Mouse (Mus musculus) midbrain, embryonic 16.5 days (tissue): Measurements from ENCODE around the gene Trpm6. TPM values are rescaled to one million over a fixed set of nuclear protein-coding genes. Genes with fewer than 3 reads are reported as not detected.

ENCODE experiments used
- ATAC-seq: fragments of 200-750 bp; cut with Nextera tagmentation; 2 replicates; pipeline ENCODE4 v1.8.0; 2017; ENCODE audit warnings: moderate TSS enrichment
- H3K27ac ChIP-seq: fragments of 300-500 bp; sonication (generic); 2 replicates; pipeline ENCODE4 v1.5.1; 2014; ENCODE audit warnings: mild to moderate bottlenecking, low read length, mixed read lengths
- H3K27me3 ChIP-seq: fragments of 300-500 bp; sonication (generic); 2 replicates; pipeline ENCODE4 v1.6.1; 2014; ENCODE audit warnings: low read depth, low read length, mixed read lengths; ENCODE audit not compliant: control insufficient read depth, insufficient read depth
- H3K36me3 ChIP-seq: fragments of 300-500 bp; sonication (generic); 2 replicates; pipeline ENCODE4 v1.6.1; 2014; ENCODE audit warnings: mild to moderate bottlenecking, low read length, moderate library complexity, mixed read lengths; ENCODE audit not compliant: control insufficient read depth, insufficient read depth
- H3K4me1 ChIP-seq: fragments of 300-500 bp; sonication (generic); 2 replicates; pipeline ENCODE4 v1.6.1; 2014; ENCODE audit warnings: mild to moderate bottlenecking, low read length, mixed read lengths; ENCODE audit not compliant: control insufficient read depth, insufficient read depth
- H3K4me2 ChIP-seq: fragments of 300-500 bp; sonication (generic); 2 replicates; pipeline ENCODE4 v1.6.1; 2014; ENCODE audit warnings: mild to moderate bottlenecking, low read length, mixed read lengths
- H3K4me3 ChIP-seq: fragments of 300-500 bp; sonication (generic); 2 replicates; pipeline ENCODE4 v1.5.1; 2014; ENCODE audit warnings: low read depth, mild to moderate bottlenecking, low read length, moderate library complexity, mixed read lengths
- H3K9ac ChIP-seq: fragments of 300-500 bp; sonication (generic); 2 replicates; pipeline ENCODE4 v1.6.1; 2014; ENCODE audit warnings: low read depth, low read length, mixed read lengths
- H3K9me3 ChIP-seq: fragments of 300-500 bp; sonication (generic); replicated peaks from 2 replicates; pipeline ENCODE4 v1.6.1; 2014; ENCODE audit warnings: mild to moderate bottlenecking, low read length, mixed read lengths; ENCODE audit not compliant: control insufficient read depth, poor library complexity, severe bottlenecking
- WGBS: fragments of 180-500 bp; shearing (Covaris S2); extraction: QIAGEN DNeasy Blood & Tissue Kit; methylation state at CpG from one replicate; pipeline ENCODE4 v1.1.7; 2014; 5-methylcytosine and 5-hydroxymethylcytosine counted together
- polyA plus RNA-seq: library from polyadenylated mRNA; unstranded; fragments of >200 nt; fragmentation: Nextera tagmentation; extraction: Ambion mirVana; gene quantifications from 2 replicates; pipeline ENCODE4 v1.2.1, GENCODE M21; 2015

Trpm6 gene
- polyA plus RNA-seq, 1 experiment from 2014 or later, result 0.48 TPM

DNA sequence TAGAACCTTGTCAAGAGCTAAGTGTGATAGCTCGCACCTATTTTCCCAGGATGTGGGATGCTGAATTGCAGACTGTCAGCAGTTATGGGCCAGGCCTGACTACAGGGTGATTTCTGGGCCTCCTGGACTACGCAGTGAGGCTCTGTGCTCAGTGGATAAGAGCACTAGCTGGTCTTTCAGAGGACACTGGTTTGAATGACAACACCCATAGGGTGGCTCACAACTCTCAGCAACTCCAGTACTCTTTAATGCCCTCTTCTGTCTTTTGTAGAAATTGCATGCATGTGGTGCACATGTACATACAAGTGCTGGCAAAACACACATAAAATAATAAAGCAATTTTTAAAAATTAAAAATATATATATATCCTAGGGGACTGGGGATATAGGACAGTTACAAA lies 24.6 kb upstream of the Trpm6 start:
- Histone ChIP-seq H3K9me3 (no peaks in the 10 kb centered on the region), H3K27ac (no peak overlapping the region), H3K4me1 (no peaks in the 10 kb centered on the region), H3K27me3 (no peaks in the 10 kb centered on the region), H3K4me3 (no peak overlapping the region), H3K4me2 (no peak overlapping the region), H3K36me3 (no peaks in the 10 kb centered on the region), H3K9ac (no peak overlapping the region)
- WGBS, result 86% methylated on average over 2 of the region's 2 CpGs
- ATAC-seq, result no peak

DNA sequence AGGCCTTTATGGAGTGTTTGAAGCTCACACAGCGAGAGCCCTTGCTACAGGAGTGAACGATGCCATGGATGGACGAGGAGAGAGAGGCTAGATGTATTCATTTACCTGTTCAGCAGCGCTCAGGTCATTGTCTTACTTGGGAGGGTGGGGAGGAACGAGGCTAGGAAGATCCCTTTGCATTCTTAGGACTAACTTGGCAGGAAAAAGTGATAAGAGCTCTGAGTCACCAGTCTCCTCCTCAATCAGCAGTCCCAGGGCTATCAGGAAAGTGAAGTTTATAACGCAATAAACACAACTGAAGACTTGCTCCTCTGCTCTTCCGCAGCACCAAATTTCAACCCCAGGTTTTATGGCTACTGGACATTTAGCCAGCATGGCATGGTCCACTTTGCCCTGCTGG lies 19.5 kb upstream of the Trpm6 start:
- no peak overlapping the region for H3K27ac ChIP-seq
- 82% methylated on average over 7 of the region's 7 CpGs for WGBS
- no peak for ATAC-seq
- H3K9ac ChIP-seq, result no peak overlapping the region
- H3K27me3 ChIP-seq, result no peaks in the 10 kb centered on the region
- no peaks in the 10 kb centered on the region for H3K36me3 ChIP-seq
- H3K4me1 ChIP-seq, result no peaks in the 10 kb centered on the region
- no peak overlapping the region for H3K4me3 ChIP-seq
- no peak overlapping the region for H3K4me2 ChIP-seq
- H3K9me3 ChIP-seq, result no peaks in the 10 kb centered on the region

DNA sequence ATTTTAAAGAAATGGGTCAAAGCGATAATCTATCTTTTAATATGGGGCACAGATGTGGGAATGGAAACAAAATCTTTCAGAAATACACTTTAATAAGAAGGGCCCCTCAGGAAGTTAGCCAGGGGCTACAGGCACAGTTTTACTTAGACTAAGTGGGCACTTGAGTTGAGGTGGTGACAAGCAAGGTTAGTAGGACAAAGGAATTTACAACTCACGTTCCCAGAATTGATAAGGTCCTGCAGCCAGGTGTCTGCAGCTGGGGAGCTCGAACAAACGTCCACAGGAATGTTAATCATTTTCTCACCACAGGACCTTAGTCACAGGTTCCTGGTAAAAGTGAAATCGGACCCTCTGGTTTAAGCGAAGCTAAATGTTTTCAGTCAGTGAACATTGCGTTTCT lies 18.7 kb upstream of the Trpm6 start:
- no peak for ATAC-seq
- no peak overlapping the region for H3K4me3 ChIP-seq
- 64% methylated on average over 7 of the region's 7 CpGs for WGBS

DNA sequence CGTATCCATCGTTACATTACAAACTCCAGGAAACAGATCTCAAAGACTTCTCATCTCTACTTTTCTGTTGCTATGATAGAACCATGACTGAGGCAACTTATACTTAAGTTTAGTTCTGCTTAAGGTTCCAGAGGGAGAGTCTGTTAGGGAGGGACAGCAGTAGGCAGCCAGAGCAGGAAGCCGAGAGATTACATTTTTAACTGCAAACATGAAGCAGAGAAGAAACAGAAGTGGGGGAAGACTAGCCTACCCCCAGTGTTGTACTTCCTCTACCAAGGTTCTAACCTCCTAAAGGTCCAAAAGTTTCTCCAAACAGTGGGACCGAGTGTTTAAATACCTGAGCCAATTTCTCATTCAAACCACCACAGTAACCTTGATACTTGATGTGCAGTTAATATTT lies 13.9 kb upstream of the Trpm6 start:
- no peaks in the 10 kb centered on the region for H3K4me1 ChIP-seq
- ATAC-seq, result no peak
- no peak overlapping the region for H3K27ac ChIP-seq
- H3K4me3 ChIP-seq, result no peak overlapping the region
- H3K27me3 ChIP-seq, result no peaks in the 10 kb centered on the region
- H3K9ac ChIP-seq, result no peak overlapping the region
- H3K4me2 ChIP-seq, result no peak overlapping the region
- 96% methylated on average over 4 of the region's 4 CpGs for WGBS
- H3K36me3 ChIP-seq, result no peaks in the 10 kb centered on the region
- H3K9me3 ChIP-seq, result no peaks in the 10 kb centered on the region

More for the DNA sequence above, 18.7 kb upstream of the Trpm6 start:
- no peak overlapping the region for H3K4me2 ChIP-seq
- H3K4me1 ChIP-seq, result no peaks in the 10 kb centered on the region
- no peaks in the 10 kb centered on the region for H3K9me3 ChIP-seq
- no peaks in the 10 kb centered on the region for H3K27me3 ChIP-seq
- H3K27ac ChIP-seq, result no peak overlapping the region
- H3K36me3 ChIP-seq, result no peaks in the 10 kb centered on the region
- H3K9ac ChIP-seq, result no peak overlapping the region

DNA sequence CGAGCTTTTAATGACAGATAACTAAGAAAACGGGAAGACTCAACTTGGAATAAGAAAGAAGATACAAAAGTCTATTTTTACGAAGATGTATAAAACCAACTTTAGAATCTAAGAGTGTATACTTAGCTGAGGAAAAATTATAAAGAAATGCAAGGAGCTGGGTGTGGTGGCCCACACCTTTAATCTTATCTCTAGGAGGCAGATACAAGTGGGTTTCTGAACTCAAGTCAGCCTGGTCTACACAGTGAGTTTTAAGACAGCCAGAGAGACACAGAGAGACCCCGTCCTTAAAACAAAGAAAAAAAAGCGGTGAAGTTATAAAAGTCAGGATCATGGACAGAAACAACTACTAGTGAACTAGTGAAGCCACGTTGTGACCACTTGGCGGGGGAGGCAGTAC lies 10.6 kb upstream of the Trpm6 start:
- no peaks in the 10 kb centered on the region for H3K27me3 ChIP-seq
- no peak for ATAC-seq
- H3K9ac ChIP-seq, result no peak overlapping the region
- no peaks in the 10 kb centered on the region for H3K9me3 ChIP-seq
- H3K4me3 ChIP-seq, result no peak overlapping the region
- no peak overlapping the region for H3K4me2 ChIP-seq
- H3K27ac ChIP-seq, result no peak overlapping the region
- H3K4me1 ChIP-seq, result no peaks in the 10 kb centered on the region
- 86% methylated on average over 7 of the region's 7 CpGs for WGBS
- no peaks in the 10 kb centered on the region for H3K36me3 ChIP-seq

DNA sequence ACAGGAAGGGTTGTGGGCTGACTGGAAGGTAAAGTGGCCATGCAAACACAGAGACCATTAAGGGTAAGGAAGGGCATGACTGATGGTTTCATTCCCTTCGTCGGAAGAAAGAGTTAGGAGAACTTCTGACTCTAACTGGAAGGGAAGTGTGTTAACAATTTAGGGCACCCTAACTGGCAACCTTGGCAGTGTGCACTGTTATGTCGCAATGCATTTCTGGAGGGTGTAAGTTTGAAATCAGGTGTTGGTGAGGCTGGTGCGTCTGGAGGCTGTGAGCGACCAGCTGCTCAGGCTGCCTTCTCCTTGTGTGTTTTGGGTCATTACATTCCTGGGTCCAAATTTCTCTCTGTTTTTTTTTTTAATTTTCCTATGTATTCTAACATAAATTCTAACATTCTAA lies 5.8 kb upstream of the Trpm6 start:
- H3K9ac ChIP-seq, result no peak overlapping the region
- H3K4me2 ChIP-seq, result no peak overlapping the region
- H3K4me1 ChIP-seq, result no peaks in the 10 kb centered on the region
- no peaks in the 10 kb centered on the region for H3K9me3 ChIP-seq
- H3K27me3 ChIP-seq, result no peaks in the 10 kb centered on the region
- WGBS, result 93% methylated on average over 5 of the region's 5 CpGs
- H3K36me3 ChIP-seq, result no peaks in the 10 kb centered on the region
- H3K4me3 ChIP-seq, result no peak overlapping the region
- no peak for ATAC-seq
- no peak overlapping the region for H3K27ac ChIP-seq

DNA sequence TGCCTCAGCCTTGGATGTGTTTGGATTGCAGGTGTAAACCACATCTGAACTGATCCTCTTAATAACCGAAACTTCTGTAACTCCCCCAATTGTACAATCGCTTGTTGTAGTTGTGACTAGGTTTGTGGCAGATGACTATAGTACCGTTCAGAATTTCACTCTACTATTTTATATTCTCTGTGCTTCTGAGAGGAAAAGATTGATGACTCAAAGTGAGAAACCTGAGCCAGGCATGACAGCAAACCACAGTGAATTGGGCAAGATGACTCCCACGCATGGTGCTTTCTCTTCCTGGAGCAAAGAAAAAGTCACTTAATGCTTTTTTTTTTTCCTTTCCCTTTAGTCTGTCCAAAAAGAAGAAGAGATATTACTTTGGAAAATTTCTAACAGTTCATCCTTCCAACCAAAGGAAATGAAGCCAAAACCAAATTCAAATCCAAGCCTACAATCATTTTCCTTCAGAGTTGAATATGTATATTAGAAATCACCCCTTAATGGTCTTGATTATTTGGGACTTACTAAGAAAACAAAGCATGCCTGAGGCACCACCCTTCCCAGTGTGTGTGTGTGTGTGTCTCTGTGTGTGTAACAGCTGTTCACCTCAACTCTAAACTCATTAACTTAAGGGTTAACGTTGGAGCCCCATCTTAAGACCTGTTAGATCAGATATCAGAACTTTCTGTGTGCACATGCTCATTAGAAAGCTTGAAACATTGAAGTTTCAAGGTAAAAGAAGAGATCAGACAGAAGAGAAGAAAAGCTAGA lies 3.0 kb upstream of the Trpm6 start:
- no peak for ATAC-seq
- 95% methylated on average over 5 of the region's 5 CpGs for WGBS
- Histone ChIP-seq H3K27me3 (peaks cover 4% of the 10 kb centered on the region; the same call in 1 of the 2 replicates), H3K4me1 (no peaks in the 10 kb centered on the region; the same call in 1 of the 2 replicates), H3K4me2 (no peak overlapping the region), H3K4me3 (no peak overlapping the region), H3K9me3 (no peaks in the 10 kb centered on the region), H3K27ac (no peak overlapping the region), H3K9ac (no peak overlapping the region), H3K36me3 (no peaks in the 10 kb centered on the region)

DNA sequence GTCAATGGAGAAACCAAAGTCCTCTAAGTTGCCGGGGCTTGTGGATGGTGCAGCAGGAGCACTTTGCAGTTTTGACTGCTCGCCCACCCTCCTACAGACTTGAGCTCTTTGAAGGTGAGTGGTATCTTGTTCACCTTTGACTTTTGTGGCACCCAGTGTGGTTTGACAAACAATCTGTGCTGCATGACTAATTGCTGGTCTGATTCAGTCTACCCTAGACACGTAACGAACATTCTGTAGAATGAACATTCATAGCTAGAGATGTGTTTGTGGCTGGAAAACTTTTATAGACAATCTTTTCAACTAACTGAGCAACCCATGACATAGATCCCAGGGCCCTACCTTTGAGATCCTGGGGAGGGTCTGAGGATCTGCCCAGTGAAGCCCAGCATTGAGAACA lies 2.4 kb upstream of the Trpm6 start:
- ATAC-seq, result no peak
- Histone ChIP-seq H3K36me3 (no peaks in the 10 kb centered on the region), H3K9me3 (no peaks in the 10 kb centered on the region), H3K4me3 (no peak overlapping the region), H3K27ac (no peak overlapping the region), H3K4me1 (no peaks in the 10 kb centered on the region; the same call in 1 of the 2 replicates), H3K27me3 (peaks cover 4% of the 10 kb centered on the region; the same call in 1 of the 2 replicates), H3K9ac (no peak overlapping the region), H3K4me2 (no peak overlapping the region)
- WGBS, result 91% methylated on average over 4 of the region's 4 CpGs

DNA sequence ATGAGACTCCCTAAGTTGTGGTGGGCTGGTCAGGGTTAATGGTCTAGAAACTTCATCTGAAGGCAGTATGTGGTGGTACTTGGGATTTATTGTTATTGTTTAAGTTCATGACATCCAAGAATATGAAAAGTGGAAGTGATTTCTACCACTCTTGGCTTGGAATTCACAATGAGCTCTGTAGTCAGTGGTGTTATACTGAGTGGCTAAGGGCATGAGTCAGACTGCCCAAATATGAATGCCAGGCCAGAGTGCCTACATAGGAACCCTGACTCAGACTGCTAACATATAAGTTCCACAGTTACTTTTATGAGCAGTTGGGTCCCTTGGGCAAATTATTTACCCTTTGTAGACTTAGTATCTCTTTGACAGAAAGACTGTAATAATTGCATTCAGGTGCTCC lies 7.4 kb downstream of the Trpm6 start:
- Histone ChIP-seq H3K4me1 (no peaks in the 10 kb centered on the region), H3K27me3 (no peaks in the 10 kb centered on the region), H3K4me2 (no peak overlapping the region), H3K9me3 (no peaks in the 10 kb centered on the region), H3K4me3 (no peak overlapping the region), H3K36me3 (no peaks in the 10 kb centered on the region), H3K27ac (no peak overlapping the region), H3K9ac (no peak overlapping the region)
- ATAC-seq, result no peak
